Mouse (Mus musculus): ENCODE results near the gene Gm42906. TPM values are rescaled to one million over a fixed set of nuclear protein-coding genes. Genes with fewer than 3 reads are reported as not detected.

The Gm42906 gene
- total and polyA plus RNA-seq, 3 experiments, result not detected

DNA sequence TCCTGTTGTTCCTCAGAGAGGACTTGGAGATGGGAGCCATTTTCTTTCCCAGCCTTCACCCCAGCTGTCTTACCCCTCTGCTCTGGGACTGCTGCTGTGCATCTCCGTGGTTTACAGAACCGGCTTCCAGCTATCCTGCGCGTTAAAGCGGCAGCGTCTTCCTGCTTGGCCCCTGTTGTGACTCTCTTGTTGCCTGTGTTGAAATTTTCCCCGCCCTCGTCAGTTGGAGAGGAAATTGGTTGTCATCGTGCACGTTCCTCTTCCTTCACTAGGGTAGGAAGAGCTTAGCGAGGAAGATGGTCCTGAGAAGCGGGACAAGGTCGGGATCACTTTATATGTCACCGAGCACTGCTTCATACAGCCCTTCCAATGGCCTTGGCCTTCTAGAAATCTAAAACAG, 407.1 kb downstream of the Gm42906 start:
- H3K9ac ChIP-seq (ENCODE audit: control insufficient read depth, low read depth, low read length, poor library complexity, severe bottlenecking), result no peak overlapping the region
- no peak overlapping the region for H3K4me3 ChIP-seq (ENCODE audit: control insufficient read depth in 1 of 2, insufficient read depth in 1 of 2, low read depth in 2 of 2, low read length in 2 of 2)
- H3K79me2 ChIP-seq (ENCODE audit: control insufficient read depth, insufficient read depth, low read length, poor library complexity), result no peaks in the 10 kb centered on the region
- H3K27me3 ChIP-seq (ENCODE audit: control insufficient read depth in 1 of 2, insufficient read depth in 2 of 2, low read length in 2 of 2), result no peaks in the 10 kb centered on the region
- TF ChIP-seq NELFE (IDR thresholded peaks at IDR 0.05; ENCODE audit: low read depth, low read length) (no peak), ZKSCAN1 (IDR thresholded peaks at IDR 0.05; ENCODE audit: low read depth, low read length) (no peak), ELF1 (IDR thresholded peaks at IDR 0.05; ENCODE audit: low read depth, low read length) (no peak), HCFC1 (IDR thresholded peaks at IDR 0.05; ENCODE audit: low read depth, low read length) (no peak), SIN3A (IDR thresholded peaks at IDR 0.05; ENCODE audit: low read length) (no peak), MAFK (IDR thresholded peaks at IDR 0.05; ENCODE audit: borderline replicate concordance, low read depth, low read length) (no peak), POLR2A (IDR thresholded peaks at IDR 0.05; ENCODE audit: control insufficient read depth in 1 of 2, insufficient read depth in 1 of 2, low read depth in 1 of 2, low read length in 2 of 2, poor library complexity in 1 of 2) (no peak), MEF2A (IDR thresholded peaks at IDR 0.05; ENCODE audit: extremely low read depth, insufficient replicate concordance, low read depth, low read length, poor library complexity, severe bottlenecking) (no peak), MAZ (IDR thresholded peaks at IDR 0.05; ENCODE audit: low read depth, low read length) (no peak), USF1 (IDR thresholded peaks at IDR 0.05; ENCODE audit: low read depth, low read length) (no peak), KAT2A (conservative IDR thresholded peaks at IDR 0.05; ENCODE audit: low read depth, low read length) (no peak), ETS1 (IDR thresholded peaks at IDR 0.05; ENCODE audit: low read depth, low read length) (no peak), CHD1 (IDR thresholded peaks at IDR 0.05; ENCODE audit: low read depth, low read length) (no peak), TAL1 (IDR thresholded peaks at IDR 0.05; ENCODE audit: low read length) (no peak), TCF12 (IDR thresholded peaks at IDR 0.05; ENCODE audit: low read depth, low read length) (no peak), CHD2 (IDR thresholded peaks at IDR 0.05; ENCODE audit: low read length) (no peak)
- H3K9me3 ChIP-seq (replicated peaks; ENCODE audit: insufficient read depth, low read length), result no peaks in the 10 kb centered on the region
- DNase-seq (ENCODE audit: low read depth, low spot score), result no peak
- H3K27ac ChIP-seq (ENCODE audit: control insufficient read depth, low read depth, low read length), result no peak overlapping the region
- no peaks in the 10 kb centered on the region for H3K4me1 ChIP-seq (ENCODE audit: control insufficient read depth in 1 of 2, insufficient read depth in 2 of 2, low read length in 2 of 2)
- no peaks in the 10 kb centered on the region for H3K36me3 ChIP-seq (ENCODE audit: control insufficient read depth in 1 of 2, insufficient read depth in 2 of 2, low read length in 2 of 2)

DNA sequence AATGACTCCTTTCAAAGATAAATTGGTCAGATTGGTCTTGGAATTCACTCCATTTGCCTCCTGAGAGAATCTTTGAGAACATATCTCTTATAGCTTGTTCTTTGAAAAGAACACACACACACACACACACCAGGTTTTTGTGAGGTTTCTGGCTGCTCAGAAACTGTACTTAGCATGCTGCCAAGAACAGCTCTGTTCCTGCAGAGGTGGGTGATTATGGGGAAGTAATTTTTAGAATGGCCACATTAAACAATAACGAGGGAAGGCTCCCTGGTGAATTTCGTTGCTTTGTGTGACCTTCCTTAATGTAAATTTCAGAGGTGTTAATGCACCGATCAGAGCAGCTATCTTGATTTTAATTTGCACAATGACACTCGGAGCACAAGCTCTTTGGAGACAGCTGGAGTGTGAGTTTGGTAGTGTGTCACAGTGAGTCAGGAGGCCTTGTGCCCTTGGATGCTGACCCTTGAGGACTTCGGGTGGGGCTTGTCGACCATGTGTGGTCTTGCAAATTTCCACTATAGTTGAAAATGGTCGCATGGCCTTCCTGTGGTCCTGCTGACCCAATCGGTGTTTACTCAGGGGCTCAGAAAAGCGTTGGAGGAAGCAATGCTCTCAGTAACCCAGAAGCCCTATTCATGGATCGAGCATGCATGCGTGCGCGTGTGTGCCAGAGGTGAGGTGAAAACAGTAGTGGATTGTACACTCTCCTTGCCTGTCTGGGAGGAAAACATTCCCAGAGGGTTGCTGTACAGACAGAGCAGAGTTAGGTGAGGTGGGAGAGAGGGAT, 407.7 kb downstream of the Gm42906 start:
- Histone ChIP-seq H3K9ac (ENCODE audit: control insufficient read depth, low read depth, low read length, poor library complexity, severe bottlenecking) (no peak overlapping the region), H3K4me3 (ENCODE audit: control insufficient read depth in 1 of 2, insufficient read depth in 1 of 2, low read depth in 2 of 2, low read length in 2 of 2) (no peak overlapping the region), H3K4me1 (ENCODE audit: control insufficient read depth in 1 of 2, insufficient read depth in 2 of 2, low read length in 2 of 2) (no peaks in the 10 kb centered on the region), H3K9me3 (replicated peaks; ENCODE audit: insufficient read depth, low read length) (no peaks in the 10 kb centered on the region), H3K36me3 (ENCODE audit: control insufficient read depth in 1 of 2, insufficient read depth in 2 of 2, low read length in 2 of 2) (no peaks in the 10 kb centered on the region), H3K27me3 (ENCODE audit: control insufficient read depth in 1 of 2, insufficient read depth in 2 of 2, low read length in 2 of 2) (no peaks in the 10 kb centered on the region), H3K27ac (ENCODE audit: control insufficient read depth, low read depth, low read length) (no peak overlapping the region), H3K79me2 (ENCODE audit: control insufficient read depth, insufficient read depth, low read length, poor library complexity) (no peaks in the 10 kb centered on the region)
- no peak for TF ChIP-seq MAFK (IDR thresholded peaks at IDR 0.05; ENCODE audit: borderline replicate concordance, low read depth, low read length)
- TF ChIP-seq MYC (IDR thresholded peaks at IDR 0.05; ENCODE audit: low read depth, low read length), result no peak
- TF ChIP-seq USF1 (IDR thresholded peaks at IDR 0.05; ENCODE audit: low read depth, low read length), result no peak
- TF ChIP-seq POLR2AphosphoS2 (IDR thresholded peaks at IDR 0.05; ENCODE audit: low read length), result no peak
- TF ChIP-seq ELF1 (IDR thresholded peaks at IDR 0.05; ENCODE audit: low read depth, low read length), result no peak
- TF ChIP-seq ZMIZ1 (IDR thresholded peaks at IDR 0.05; ENCODE audit: low read depth, low read length), result no peak
- DNase-seq (ENCODE audit: low read depth, low spot score), result no peak

All from MEL (cell line).